Comparison of ENCODE assay signal across 17 mouse cellular contexts in the genomic region with DNA sequence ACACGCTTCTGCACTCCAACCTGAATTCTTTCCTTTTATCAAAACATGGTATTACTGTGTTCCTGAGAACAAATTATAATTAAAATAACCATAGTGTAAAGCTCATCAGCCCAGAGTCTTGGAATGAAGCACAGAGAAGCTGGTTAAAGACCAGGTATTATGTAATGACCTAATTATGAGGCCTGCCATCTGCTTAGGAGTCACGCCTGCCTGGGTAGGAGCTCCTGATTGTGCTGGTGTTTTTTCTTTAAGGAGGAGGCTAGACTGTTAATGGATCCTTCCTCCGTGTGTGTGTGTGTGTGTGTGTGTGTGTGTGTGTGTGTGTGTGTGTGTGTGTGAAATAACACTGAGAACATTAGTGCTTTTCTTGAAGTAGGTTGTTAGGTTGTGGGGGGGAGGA. TPM values are rescaled to one million over a fixed set of nuclear protein-coding genes. Genes with fewer than 3 reads are reported as not detected.
DNase-seq lines count a peak whose midpoint lies in the region; ATAC-seq and TF ChIP-seq lines count a peak whose summit lies in the region.
"Had no signal": no experiment of that assay in that cellular context is flagged by ENCODE, and none has a peak within 500 bp of the region (broad histone marks: within the 10 kb centered on the region; RNA-seq: fewer than 3 reads in every experiment).

No protein-coding gene starts in this region.

- no peak overlapping the region for H3K4me2 ChIP-seq in forebrain, embryonic 14.5 days (ENCODE audit: low read length)
- H3K4me2 ChIP-seq in forebrain, embryonic 12.5 days = no peak overlapping the region
- H3K4me2 ChIP-seq in kidney, embryonic 15.5 days = no peak overlapping the region
- H3K4me2 ChIP-seq: heart, embryonic 12.5 days; liver, embryonic 12.5 days; lung, embryonic 15.5 days had no signal

- TF ChIP-seq POLR2A in kidney, adult 2 months (IDR thresholded peaks at IDR 0.05; ENCODE audit: low read depth, low read length) = no peak

- H3K9me3 ChIP-seq in forebrain, embryonic 14.5 days (replicated peaks; ENCODE audit: control insufficient read depth, low read length) = no peaks in the 10 kb centered on the region
- H3K9me3 ChIP-seq in forebrain, embryonic 12.5 days = no peaks in the 10 kb centered on the region
- no peaks in the 10 kb centered on the region for H3K9me3 ChIP-seq in kidney, embryonic 15.5 days (replicated peaks)
- H3K9me3 ChIP-seq: heart, embryonic 12.5 days; limb, embryonic 10.5 days; liver, embryonic 12.5 days; lung, embryonic 15.5 days had no signal

- no peak overlapping the region for H3K4me3 ChIP-seq in forebrain, embryonic 14.5 days (ENCODE audit: low read depth, low read length)
- H3K4me3 ChIP-seq in forebrain, embryonic 12.5 days (replicated peaks) = no peak overlapping the region
- H3K4me3 ChIP-seq in kidney, adult 2 months (ENCODE audit: insufficient read depth, low read depth, low read length) = no peak overlapping the region
- H3K4me3 ChIP-seq in kidney, embryonic 15.5 days (replicated peaks) = no peak overlapping the region
- H3K4me3 ChIP-seq: heart, embryonic 12.5 days; limb, embryonic 10.5 days; liver, embryonic 12.5 days; lung, embryonic 15.5 days had no signal

- H3K36me3 ChIP-seq in forebrain, embryonic 14.5 days (ENCODE audit: control insufficient read depth, insufficient read depth, low read length) = no peaks in the 10 kb centered on the region
- no peaks in the 10 kb centered on the region; the same call in none of the 2 replicates for H3K36me3 ChIP-seq in forebrain, embryonic 12.5 days (replicated peaks)
- H3K36me3 ChIP-seq in kidney, adult 2 months (ENCODE audit: control insufficient read depth, insufficient read depth, low read length) = no peaks in the 10 kb centered on the region
- peaks cover 4% of the 10 kb centered on the region; the same call in 1 of the 2 replicates for H3K36me3 ChIP-seq in kidney, embryonic 15.5 days
- H3K36me3 ChIP-seq: lung, embryonic 15.5 days had no signal

- WGBS in forebrain, embryonic 14.5 days = 54% methylated on average over 3 of the region's 3 CpGs
- WGBS in forebrain, embryonic 12.5 days = 52% methylated on average over 3 of the region's 3 CpGs
- WGBS in kidney, adult 2 months = 42% methylated on average over 3 of the region's 3 CpGs
- 46% methylated on average over 3 of the region's 3 CpGs for WGBS in kidney, embryonic 15.5 days

- no peak for TF ChIP-seq CTCF in kidney, adult 2 months (conservative IDR thresholded peaks at IDR 0.05; ENCODE audit: insufficient read depth, insufficient read length, low read depth, low read length)

- ATAC-seq in forebrain, embryonic 14.5 days = no peak
- no peak for ATAC-seq in forebrain, embryonic 12.5 days (ENCODE audit: low FRiP score)
- no peak for ATAC-seq in kidney, embryonic 15.5 days (replicated peaks; ENCODE audit: low FRiP score)
- ATAC-seq: activated CD4-positive, CD25-positive, alpha-beta regulatory T cell, adult 4 months; liver, embryonic 12.5 days had no signal

- DNase-seq in forebrain, embryonic 14.5 days (ENCODE audit: low spot score) = peak; percentile 15
- DNase-seq in kidney, adult 2 months = peak; percentile 53
- DNase-seq in brain, adult 2 months (ENCODE audit: low read depth, low spot score) = peak; percentile 90
- peak; percentile 25 to 45 for DNase-seq in cerebellum, postnatal 14 days
- no peak for DNase-seq in embryo, embryonic 10.5 days (ENCODE audit: low spot score)
- no peak for DNase-seq in thymus, adult 18-20 months
- DNase-seq: adrenal gland, postnatal 36 days; heart, postnatal 4 days; midbrain, embryonic 14.5 days; right cerebral cortex, postnatal 4 days had no signal

- no peak overlapping the region for H3K27ac ChIP-seq in forebrain, embryonic 14.5 days (ENCODE audit: low read depth, low read length)
- no peak overlapping the region for H3K27ac ChIP-seq in forebrain, embryonic 12.5 days
- H3K27ac ChIP-seq in kidney, adult 2 months (ENCODE audit: insufficient read depth, low read depth, low read length) = no peak overlapping the region
- no peak overlapping the region for H3K27ac ChIP-seq in kidney, embryonic 15.5 days
- H3K27ac ChIP-seq: limb, embryonic 10.5 days; liver, embryonic 12.5 days; lung, embryonic 15.5 days had no signal

- no peaks in the 10 kb centered on the region for H3K4me1 ChIP-seq in forebrain, embryonic 14.5 days (ENCODE audit: control insufficient read depth, insufficient read depth, low read length)
- peaks cover 5% of the 10 kb centered on the region; the same call in 1 of the 2 replicates for H3K4me1 ChIP-seq in forebrain, embryonic 12.5 days
- H3K4me1 ChIP-seq in kidney, adult 2 months (ENCODE audit: control insufficient read depth, insufficient read depth, low read length) = peaks cover 10% of the 10 kb centered on the region; the same call in 1 of the 2 replicates
- no peaks in the 10 kb centered on the region for H3K4me1 ChIP-seq in kidney, embryonic 15.5 days
- H3K4me1 ChIP-seq: lung, embryonic 15.5 days had no signal

- no peaks in the 10 kb centered on the region for H3K27me3 ChIP-seq in forebrain, embryonic 14.5 days (replicated peaks; ENCODE audit: control insufficient read depth, insufficient read depth, low read length)
- H3K27me3 ChIP-seq in forebrain, embryonic 12.5 days = no peaks in the 10 kb centered on the region
- no peaks in the 10 kb centered on the region for H3K27me3 ChIP-seq in kidney, adult 2 months (replicated peaks; ENCODE audit: control insufficient read depth, insufficient read depth, low read length)
- H3K27me3 ChIP-seq in kidney, embryonic 15.5 days = no peaks in the 10 kb centered on the region
- H3K27me3 ChIP-seq: heart, embryonic 12.5 days; liver, embryonic 12.5 days; lung, embryonic 15.5 days had no signal

- no peak overlapping the region for H3K9ac ChIP-seq in forebrain, embryonic 14.5 days (ENCODE audit: low read length)
- H3K9ac ChIP-seq in forebrain, embryonic 12.5 days = no peak overlapping the region
- no peak overlapping the region for H3K9ac ChIP-seq in kidney, embryonic 15.5 days
- H3K9ac ChIP-seq: heart, embryonic 12.5 days; liver, embryonic 12.5 days; lung, embryonic 15.5 days had no signal

RNA-seq across cellular contexts. Expression of a gene that starts 49.7 kb away (rescaled TPM):
- polyA plus RNA-seq in forebrain, embryonic 14.5 days (2014; fragmentation: Nextera tagmentation; extraction: Ambion mirVana) = 23.5 and 30.9 TPM in 2 replicates
- 29.7 and 32.9 TPM in 2 replicates for polyA plus RNA-seq in forebrain, embryonic 12.5 days (2016; fragmentation: Nextera tagmentation; extraction: Ambion mirVana)
- 28.9 and 30.6 TPM in 2 replicates for polyA plus RNA-seq in kidney, adult 2 months (2012; rRNA removed)
- 12.1 and 13.5 TPM in 2 replicates for polyA plus RNA-seq in kidney, embryonic 15.5 days (2015; fragmentation: Nextera tagmentation; extraction: Ambion mirVana)

Comparison
In these comparisons a context has a peak if more than half of its experiments do, and no peak if none do; other contexts are left out.
1. DNase-seq: peak in forebrain, embryonic 14.5 days (single experiment), kidney, adult 2 months (single experiment), brain, adult 2 months (single experiment) and cerebellum, postnatal 14 days (2 of 2); none in embryo, embryonic 10.5 days (single experiment) and thymus, adult 18-20 months (0 of 2).